Mouse (Mus musculus) kidney, adult 2 months (tissue): ENCODE results near the gene Sacs.

ENCODE experiments used
- CTCF ChIP-seq: fragments of 200-500 bp; conservative IDR thresholded peaks from 2 replicates; pipeline ENCODE4 v1.5.1; 2011; ENCODE audit warnings: low read depth, mild to moderate bottlenecking, control low read depth, low read length, moderate library complexity, mixed read lengths; ENCODE audit not compliant: insufficient read depth, insufficient read length
- POLR2A ChIP-seq: fragments of 200-500 bp; IDR thresholded peaks from one replicate; pipeline ENCODE4 v1.6.1; 2011; ENCODE audit warnings: low read depth, low read length, control low read depth

GRCm38 (mm10) chr14:61165929-61166328, 27.7 kb downstream of the Sacs start:
- TF ChIP-seq POLR2A (no peak), CTCF (no peak)
